Mouse (Mus musculus): ENCODE results near the gene Adgrl3. TPM values are rescaled to one million over a fixed set of nuclear protein-coding genes. Genes with fewer than 3 reads are reported as not detected.

Gene Adgrl3
- polyA plus RNA-seq, 1 experiment, result 3.6 TPM

DNA sequence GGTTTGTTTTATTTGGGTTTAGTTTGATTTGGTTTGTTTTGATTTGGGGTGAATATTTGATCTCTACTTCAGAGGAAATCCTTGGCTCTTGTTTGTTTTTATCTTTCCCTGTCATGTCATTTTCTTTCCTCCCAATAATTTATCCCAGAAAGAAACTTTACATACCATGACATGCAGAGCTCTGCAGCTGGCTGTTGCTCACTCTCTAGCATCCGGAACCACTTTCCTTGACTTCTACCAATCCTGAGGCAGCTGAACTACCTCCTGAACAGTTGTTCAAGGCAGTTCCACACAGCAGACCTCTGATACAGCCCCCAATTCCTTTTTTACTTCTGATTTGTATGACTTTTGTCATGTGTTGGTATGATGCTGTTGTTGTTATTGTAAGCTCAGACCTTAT is 307.5 kb downstream of the Adgrl3 start:
- Histone ChIP-seq H3K36me3 (ENCODE audit: control insufficient read depth, insufficient read depth, low read length) (no peaks in the 10 kb centered on the region), H3K4me1 (ENCODE audit: control insufficient read depth, insufficient read depth, insufficient read length, low read length) (no peaks in the 10 kb centered on the region), H3K4me3 (ENCODE audit: low read depth, low read length) (no peak overlapping the region), H3K27ac (ENCODE audit: insufficient read depth, low read depth, low read length) (no peak overlapping the region), H3K27me3 (ENCODE audit: control insufficient read depth, insufficient read depth, low read length) (no peaks in the 10 kb centered on the region)
- 87% methylated on average over 1 of the region's 1 CpGs for WGBS
- no peak for TF ChIP-seq POLR2A (IDR thresholded peaks at IDR 0.05; ENCODE audit: low read depth, low read length)
- TF ChIP-seq CTCF (IDR thresholded peaks at IDR 0.05; ENCODE audit: extremely low read depth, insufficient read length, insufficient replicate concordance, low read depth, low read length), result no peak

DNA sequence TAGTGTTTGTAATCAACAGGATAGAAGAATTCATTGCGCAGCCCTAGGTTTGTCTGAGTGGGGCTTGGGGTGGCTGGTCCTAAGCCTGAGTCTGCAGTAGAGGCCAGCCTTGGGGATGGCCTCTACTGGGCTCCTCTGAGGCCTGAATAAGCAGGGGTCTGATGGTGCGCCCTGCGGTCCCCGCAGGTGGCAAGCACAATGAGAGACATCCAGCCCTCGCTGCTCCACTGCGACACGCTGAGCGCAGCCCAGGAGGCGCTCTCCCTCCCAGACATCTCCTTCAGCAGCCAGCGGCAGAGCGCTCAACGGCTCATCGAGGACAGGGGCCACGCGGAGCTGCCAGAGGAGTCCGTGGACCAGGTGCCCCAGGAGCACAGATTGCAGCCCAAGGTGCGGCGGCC is 309.6 kb downstream of the Adgrl3 start:
- no peak for TF ChIP-seq POLR2A (IDR thresholded peaks at IDR 0.05; ENCODE audit: low read depth, low read length)
- no peak for TF ChIP-seq CTCF (IDR thresholded peaks at IDR 0.05; ENCODE audit: extremely low read depth, insufficient read length, insufficient replicate concordance, low read depth, low read length)
- no peaks in the 10 kb centered on the region for H3K4me1 ChIP-seq (ENCODE audit: control insufficient read depth, insufficient read depth, insufficient read length, low read length)

DNA sequence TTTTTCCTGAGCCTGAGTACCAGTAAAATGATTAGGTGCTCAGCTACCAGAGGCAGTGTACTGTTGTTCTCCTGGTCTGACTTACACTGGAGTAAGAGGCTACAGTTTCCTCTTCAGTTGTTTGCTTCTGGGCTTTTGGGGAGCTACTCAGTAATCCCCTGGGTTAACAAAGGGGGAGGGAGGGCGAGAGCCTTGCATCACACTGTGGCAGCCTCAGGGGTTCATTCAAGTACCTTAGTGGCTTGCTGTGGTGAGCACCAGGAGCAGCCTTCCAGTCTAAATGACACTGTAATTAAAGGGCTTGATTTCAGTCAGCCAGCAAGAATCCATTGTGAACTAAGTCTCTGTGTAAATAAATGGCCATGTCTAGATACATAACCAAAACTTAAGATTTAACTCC is 324.4 kb downstream of the Adgrl3 start:
- Histone ChIP-seq H3K4me1 (ENCODE audit: control insufficient read depth, insufficient read depth, insufficient read length, low read length) (no peaks in the 10 kb centered on the region), H3K36me3 (ENCODE audit: control insufficient read depth, insufficient read depth, low read length) (no peaks in the 10 kb centered on the region), H3K4me3 (ENCODE audit: low read depth, low read length) (no peak overlapping the region), H3K27me3 (ENCODE audit: control insufficient read depth, insufficient read depth, low read length) (no peaks in the 10 kb centered on the region), H3K27ac (ENCODE audit: insufficient read depth, low read depth, low read length) (no peak overlapping the region)
- TF ChIP-seq CTCF (IDR thresholded peaks at IDR 0.05; ENCODE audit: extremely low read depth, insufficient read length, insufficient replicate concordance, low read depth, low read length), result no peak
- no peak for TF ChIP-seq POLR2A (IDR thresholded peaks at IDR 0.05; ENCODE audit: low read depth, low read length)
- WGBS, result 85% methylated on average over 1 of the region's 1 CpGs

More for the DNA sequence above, 309.6 kb downstream of the Adgrl3 start:
- no peaks in the 10 kb centered on the region for H3K27me3 ChIP-seq (ENCODE audit: control insufficient read depth, insufficient read depth, low read length)
- no peaks in the 10 kb centered on the region for H3K36me3 ChIP-seq (ENCODE audit: control insufficient read depth, insufficient read depth, low read length)
- H3K27ac ChIP-seq (ENCODE audit: insufficient read depth, low read depth, low read length), result no peak overlapping the region
- H3K4me3 ChIP-seq (ENCODE audit: low read depth, low read length), result no peak overlapping the region
- WGBS, result 30% methylated on average over 18 of the region's 18 CpGs

DNA sequence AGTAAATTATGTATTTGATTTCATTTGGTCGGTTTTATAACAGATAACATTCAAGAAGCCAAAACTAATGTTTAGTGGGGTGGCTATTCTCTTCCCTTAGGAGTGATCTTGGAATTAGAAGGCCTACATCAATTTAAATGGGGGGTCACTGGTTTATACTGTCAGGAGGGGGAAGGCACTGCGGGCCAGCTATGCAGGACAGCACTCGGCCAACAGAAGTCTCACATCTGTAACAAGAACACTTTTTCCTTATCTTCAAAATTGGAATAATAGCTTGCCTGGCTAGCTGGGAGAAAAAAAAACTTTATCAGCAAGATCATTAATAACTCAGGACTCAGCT is 325.1 kb downstream of the Adgrl3 start:
- Histone ChIP-seq H3K36me3 (ENCODE audit: control insufficient read depth, insufficient read depth, low read length) (no peaks in the 10 kb centered on the region), H3K27me3 (ENCODE audit: control insufficient read depth, insufficient read depth, low read length) (no peaks in the 10 kb centered on the region), H3K4me3 (ENCODE audit: low read depth, low read length) (no peak overlapping the region), H3K27ac (ENCODE audit: insufficient read depth, low read depth, low read length) (no peak overlapping the region), H3K4me1 (ENCODE audit: control insufficient read depth, insufficient read depth, insufficient read length, low read length) (no peaks in the 10 kb centered on the region)
- 49% methylated on average over 3 of the region's 3 CpGs for WGBS
- no peak for TF ChIP-seq POLR2A (IDR thresholded peaks at IDR 0.05; ENCODE audit: low read depth, low read length)
- no peak for TF ChIP-seq CTCF (IDR thresholded peaks at IDR 0.05; ENCODE audit: extremely low read depth, insufficient read length, insufficient replicate concordance, low read depth, low read length)

DNA sequence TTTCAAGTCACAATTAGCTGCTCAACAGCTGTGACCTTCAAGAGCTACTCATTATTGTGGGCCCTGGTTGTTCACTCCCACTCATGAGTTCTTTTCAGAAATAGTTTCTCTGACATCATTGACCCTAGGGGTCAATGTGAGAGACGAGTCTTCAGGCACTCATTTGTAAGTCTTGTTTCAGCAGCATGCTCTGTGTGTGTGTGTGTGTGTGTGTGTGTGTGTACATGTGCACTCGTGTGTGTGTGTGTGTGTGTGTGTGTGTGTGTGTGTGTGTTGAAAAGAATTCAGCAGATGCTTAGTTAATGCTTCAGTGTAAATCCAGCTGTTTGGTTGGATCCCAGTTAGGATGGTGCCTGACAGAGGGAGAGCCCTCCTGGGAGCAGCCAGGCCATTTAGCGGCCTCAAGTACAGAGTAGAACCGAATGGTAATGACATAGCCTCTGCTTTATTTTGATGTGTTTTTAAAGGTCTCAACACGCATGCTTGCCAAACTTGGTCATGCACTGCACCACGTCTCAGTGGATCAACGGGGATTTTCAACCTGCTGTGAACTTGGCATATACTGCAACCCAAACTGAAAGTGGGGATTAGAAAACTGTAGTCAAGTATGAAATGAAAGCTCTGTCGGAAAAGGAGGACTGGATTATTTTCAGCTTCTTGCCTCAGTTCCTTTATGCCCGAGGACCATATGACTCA is 325.6 kb downstream of the Adgrl3 start:
- TF ChIP-seq POLR2A (IDR thresholded peaks at IDR 0.05; ENCODE audit: low read depth, low read length), result no peak
- TF ChIP-seq CTCF (IDR thresholded peaks at IDR 0.05; ENCODE audit: extremely low read depth, insufficient read length, insufficient replicate concordance, low read depth, low read length), result no peak
- H3K4me3 ChIP-seq (ENCODE audit: low read depth, low read length), result no peak overlapping the region
- no peaks in the 10 kb centered on the region for H3K27me3 ChIP-seq (ENCODE audit: control insufficient read depth, insufficient read depth, low read length)
- 73% methylated on average over 9 of the region's 9 CpGs for WGBS
- no peaks in the 10 kb centered on the region for H3K36me3 ChIP-seq (ENCODE audit: control insufficient read depth, insufficient read depth, low read length)
- H3K4me1 ChIP-seq (ENCODE audit: control insufficient read depth, insufficient read depth, insufficient read length, low read length), result no peaks in the 10 kb centered on the region
- H3K27ac ChIP-seq (ENCODE audit: insufficient read depth, low read depth, low read length), result no peak overlapping the region

DNA sequence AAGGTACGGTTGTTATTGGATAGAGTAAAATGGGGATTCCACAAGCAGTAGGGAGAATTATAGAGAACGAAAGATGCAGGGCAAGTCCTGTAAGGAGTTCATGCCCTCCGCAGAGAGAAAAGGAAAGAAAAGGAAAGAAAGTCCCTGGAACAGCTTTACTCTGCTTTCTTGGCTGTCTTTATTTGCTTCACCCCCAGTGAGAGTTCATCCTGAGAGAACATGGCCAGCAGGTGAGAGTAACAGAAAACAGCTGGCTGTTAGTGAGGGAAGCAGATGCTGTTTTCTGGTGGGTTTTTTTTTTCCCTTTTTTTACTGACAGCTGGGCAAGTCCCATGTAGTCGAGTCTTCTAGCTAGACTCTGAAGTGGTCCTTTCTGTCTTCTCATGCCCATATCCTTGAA is 327.6 kb downstream of the Adgrl3 start:
- H3K4me1 ChIP-seq (ENCODE audit: control insufficient read depth, insufficient read depth, insufficient read length, low read length), result no peaks in the 10 kb centered on the region
- no peaks in the 10 kb centered on the region for H3K27me3 ChIP-seq (ENCODE audit: control insufficient read depth, insufficient read depth, low read length)
- no peak overlapping the region for H3K27ac ChIP-seq (ENCODE audit: insufficient read depth, low read depth, low read length)
- no peak for TF ChIP-seq CTCF (IDR thresholded peaks at IDR 0.05; ENCODE audit: extremely low read depth, insufficient read length, insufficient replicate concordance, low read depth, low read length)
- no peak for TF ChIP-seq POLR2A (IDR thresholded peaks at IDR 0.05; ENCODE audit: low read depth, low read length)
- no peak overlapping the region for H3K4me3 ChIP-seq (ENCODE audit: low read depth, low read length)
- 78% methylated on average over 4 of the region's 4 CpGs for WGBS
- no peaks in the 10 kb centered on the region for H3K36me3 ChIP-seq (ENCODE audit: control insufficient read depth, insufficient read depth, low read length)

DNA sequence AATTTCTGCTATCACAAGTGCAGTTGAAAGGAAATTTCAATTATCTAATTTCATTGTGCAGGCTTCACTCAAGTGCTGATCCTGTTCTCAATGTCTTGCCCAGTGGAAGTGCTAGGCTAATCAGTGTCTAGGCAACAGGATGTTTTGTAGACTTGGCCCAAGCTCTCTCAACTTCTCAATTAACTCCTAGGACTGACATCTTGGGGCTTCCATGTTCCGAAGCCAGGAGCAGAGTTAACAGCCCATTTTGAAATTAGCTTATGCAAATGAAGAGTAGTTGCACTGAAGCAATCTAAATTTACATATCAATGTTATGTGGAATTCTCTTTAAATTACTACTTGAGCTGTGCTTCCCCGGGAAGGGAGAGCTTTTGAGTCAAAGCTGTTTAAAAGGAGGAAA is 339.6 kb downstream of the Adgrl3 start:
- peaks cover 2% of the 10 kb centered on the region; the same call in 1 of the 2 replicates for H3K4me1 ChIP-seq (ENCODE audit: control insufficient read depth, insufficient read depth, insufficient read length, low read length)
- H3K27ac ChIP-seq (ENCODE audit: insufficient read depth, low read depth, low read length), result no peak overlapping the region
- TF ChIP-seq CTCF (IDR thresholded peaks at IDR 0.05; ENCODE audit: extremely low read depth, insufficient read length, insufficient replicate concordance, low read depth, low read length) (no peak), POLR2A (IDR thresholded peaks at IDR 0.05; ENCODE audit: low read depth, low read length) (no peak)
- H3K27me3 ChIP-seq (ENCODE audit: control insufficient read depth, insufficient read depth, low read length), result no peaks in the 10 kb centered on the region
- WGBS, result 81% methylated on average over 2 of the region's 2 CpGs
- H3K36me3 ChIP-seq (ENCODE audit: control insufficient read depth, insufficient read depth, low read length), result no peaks in the 10 kb centered on the region
- no peak overlapping the region for H3K4me3 ChIP-seq (ENCODE audit: low read depth, low read length)

Measured in small intestine, adult 2 months (tissue).